Mouse (Mus musculus) cerebellum, adult 18-20 months (tissue): Measurements from ENCODE around the gene Mob3c.

Source experiments
- DNase-seq, 2 experiments: peaks; one replicate each; pipeline ENCODE4 v3.0.0; 2021

Gene Mob3c

DNA sequence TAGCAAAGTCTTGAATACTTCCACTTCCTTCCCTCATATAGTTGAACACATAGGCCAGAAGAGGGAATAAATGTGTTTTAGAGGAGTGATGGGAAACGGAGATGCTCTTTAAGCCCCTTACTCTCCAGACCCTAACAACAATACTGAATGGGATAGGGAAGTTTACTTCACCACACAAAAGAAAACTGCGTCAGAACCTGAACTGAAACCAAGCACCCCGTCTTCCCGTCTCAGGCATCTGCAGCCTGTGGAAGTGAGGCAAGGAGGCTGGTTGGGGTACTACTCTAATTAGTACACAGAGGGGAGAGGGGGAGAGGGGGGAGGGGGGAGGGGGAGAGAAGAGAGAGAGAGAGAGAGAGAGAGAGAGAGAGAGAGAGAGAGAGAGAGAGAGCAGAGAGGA is 10.3 kb downstream of the Mob3c start:
- DNase-seq, result no peak

DNA sequence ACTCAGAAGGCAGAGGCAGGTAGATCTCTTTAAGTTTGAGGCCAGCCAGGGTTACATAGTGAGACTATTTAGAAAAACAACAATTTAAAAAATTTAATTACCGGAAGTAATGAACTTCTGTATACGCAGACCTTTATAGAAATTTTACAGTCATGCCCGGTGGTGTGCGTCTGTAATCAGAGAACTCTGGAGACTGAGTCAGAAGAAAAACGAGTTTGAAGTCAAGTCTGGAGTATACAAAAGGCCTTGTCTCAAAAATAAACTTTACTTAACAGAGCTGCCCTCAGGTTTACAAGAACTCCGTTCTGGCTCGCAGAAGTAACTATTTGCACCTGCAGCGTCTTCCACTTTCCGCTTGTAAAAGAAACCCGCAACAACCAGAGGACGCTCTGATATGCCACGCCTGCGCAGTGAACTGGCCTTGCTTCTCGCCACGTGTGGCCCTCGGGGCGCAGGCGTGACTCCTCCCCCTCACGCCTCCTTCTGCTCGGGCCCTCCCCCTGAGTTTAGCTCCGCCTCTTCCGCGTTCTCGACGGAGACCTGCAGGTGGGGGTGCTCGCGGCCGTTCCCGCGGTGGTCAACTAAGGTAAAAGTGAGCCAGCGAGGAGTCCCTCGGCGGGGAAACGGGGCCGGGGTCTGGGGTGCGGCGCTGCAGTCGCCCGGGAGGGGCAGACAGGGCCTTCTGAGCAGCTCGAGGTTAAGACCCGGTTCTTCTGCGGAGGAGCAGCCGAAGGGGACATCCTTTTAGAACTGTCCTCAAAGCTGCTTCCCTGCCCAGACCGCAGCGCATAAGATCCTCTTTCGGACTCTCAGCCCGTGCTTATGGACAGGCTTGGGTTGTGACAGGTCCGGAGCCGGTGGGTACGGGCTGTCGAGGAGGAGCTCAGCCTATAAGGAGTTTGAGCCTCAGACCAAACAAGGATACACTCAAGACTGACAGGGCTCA is 11.1 kb downstream of the Mob3c start, which contains the start of gene Mknk1:
Gene Mknk1, plus strand, starts transcription at position 503 of the 946 bp plus-strand sequence.
- DNase-seq, result peak; percentile 93

DNA sequence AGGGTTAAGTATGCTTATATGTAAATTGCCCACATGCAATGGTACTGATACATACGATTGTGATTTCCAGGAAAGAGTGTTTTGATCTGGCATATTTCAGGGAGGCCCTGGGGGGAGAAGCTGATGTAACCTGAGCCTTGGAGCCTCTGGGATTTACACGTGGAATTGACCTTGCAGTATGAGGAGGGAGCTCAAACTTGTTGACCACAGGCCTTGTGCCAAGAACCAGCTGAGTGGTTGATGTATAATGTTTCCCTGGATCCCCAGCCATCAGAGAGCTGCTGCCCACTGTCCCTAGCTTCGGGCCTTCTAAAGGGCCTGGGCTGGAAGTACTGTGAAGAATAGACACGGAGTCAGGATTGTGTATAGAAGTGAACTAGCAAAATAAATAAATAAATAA is 12.1 kb downstream of the Mob3c start:
- peak; percentile 12 to 23 for DNase-seq

DNA sequence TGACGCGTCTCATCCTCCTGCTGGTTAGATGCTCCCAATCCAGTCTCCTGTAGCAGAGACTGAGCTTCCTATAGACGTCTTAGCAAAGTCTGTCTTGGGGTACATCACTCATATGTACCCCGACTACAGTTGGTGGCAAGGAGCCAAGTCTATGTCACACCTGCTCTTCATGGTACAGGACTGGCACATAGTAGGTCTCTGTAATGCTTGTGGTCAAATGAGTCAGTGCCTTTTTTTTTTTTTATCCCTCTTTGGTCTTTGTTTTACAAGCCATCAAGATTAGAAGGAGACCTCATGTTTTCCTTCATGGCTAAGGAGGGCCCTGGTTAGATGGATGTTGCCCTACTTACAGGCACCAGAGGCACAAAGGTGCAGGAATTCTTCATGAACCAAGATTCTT is 12.9 kb downstream of the Mob3c start:
- no peak for DNase-seq

DNA sequence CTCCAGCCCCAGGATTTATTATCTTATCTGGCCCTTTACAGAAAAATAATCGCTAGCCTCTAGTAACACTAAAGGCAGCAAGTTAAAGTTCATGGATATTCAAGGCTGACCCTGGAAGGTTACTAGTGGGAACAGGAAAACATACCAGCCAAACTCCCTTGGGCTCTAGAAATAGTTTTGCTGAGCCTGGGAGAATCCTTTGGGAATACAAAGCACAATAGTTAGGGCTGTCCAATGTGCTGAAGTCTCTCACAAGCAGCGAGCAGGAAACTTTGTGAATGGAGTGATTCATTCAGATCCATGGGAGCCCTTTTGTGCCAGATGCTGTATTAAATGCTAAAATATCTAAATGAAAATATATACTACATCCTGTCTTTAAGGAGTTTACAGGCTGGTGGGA is 18.8 kb downstream of the Mob3c start:
- DNase-seq, result no peak

DNA sequence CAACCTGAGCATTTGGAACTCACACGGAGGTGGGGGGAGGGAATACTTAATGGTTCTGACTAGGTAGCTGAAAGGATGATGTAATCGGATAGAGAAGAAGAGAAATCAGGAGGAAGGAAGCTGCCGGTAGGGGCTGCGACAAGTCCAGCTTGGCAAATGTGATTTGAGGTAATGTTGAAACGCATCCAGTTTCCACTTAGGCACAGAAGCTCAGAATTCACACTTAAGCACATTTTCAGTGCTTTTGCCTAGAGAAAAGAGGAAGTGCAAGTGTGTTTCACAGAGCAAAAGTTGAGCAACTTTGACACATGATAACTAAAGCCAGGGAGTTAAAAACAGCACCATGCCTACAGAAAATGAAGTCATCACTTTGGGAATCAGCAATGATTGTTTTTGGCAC is 19.5 kb downstream of the Mob3c start:
- DNase-seq, result no peak

DNA sequence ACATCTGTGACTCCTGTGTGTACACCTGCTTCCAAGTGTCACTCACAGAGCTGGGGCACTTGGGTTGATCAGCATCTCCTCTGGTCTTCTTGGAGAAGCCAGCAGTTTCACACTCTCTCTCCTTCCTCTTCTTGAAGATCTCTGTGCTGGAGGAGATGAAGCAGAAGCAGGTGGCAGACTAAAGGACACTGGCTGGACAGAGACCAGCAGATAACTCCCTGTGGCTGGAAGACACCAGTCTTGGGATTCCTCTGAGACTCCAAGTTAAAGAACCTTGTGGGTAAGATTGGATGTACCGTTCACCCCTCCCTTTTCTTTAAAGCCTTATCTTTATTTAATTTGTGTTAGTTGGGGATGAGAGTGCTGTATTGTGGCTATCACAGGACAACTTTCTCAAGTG is 20.2 kb downstream of the Mob3c start:
- no peak for DNase-seq

DNA sequence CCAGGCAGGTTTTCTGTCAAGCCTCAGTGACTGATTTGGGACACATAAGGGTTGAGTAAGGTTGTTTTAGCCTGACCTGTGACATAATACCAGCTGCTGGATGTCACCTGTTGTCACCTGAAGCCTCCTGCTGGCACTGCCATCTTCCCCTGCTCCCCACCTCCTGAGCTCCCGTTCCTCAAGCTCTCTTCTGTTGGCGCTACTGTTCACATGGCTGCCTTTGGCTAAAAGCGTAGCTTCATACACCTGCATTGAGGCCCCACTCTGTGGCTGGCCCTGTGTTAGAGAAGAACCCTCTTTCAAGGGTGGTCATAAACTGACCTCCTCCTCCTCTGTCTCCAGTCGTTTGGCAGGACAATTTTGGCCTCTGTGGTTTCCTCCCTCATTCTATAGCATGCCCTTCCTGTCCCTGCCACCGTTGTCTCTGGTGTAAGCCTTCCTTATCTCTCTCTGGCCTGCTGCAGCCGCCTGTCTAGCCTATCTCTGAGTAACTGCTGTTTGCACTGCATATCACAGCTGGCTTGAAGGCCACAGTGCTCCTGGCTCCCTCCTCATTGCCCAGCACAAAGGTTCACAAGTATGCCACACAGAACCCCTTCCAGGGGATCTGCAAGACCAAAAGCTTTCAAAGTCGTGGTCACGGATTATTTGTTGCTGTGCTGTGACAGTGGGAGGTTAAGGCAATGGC is 21.2 kb downstream of the Mob3c start:
- no peak for DNase-seq

DNA sequence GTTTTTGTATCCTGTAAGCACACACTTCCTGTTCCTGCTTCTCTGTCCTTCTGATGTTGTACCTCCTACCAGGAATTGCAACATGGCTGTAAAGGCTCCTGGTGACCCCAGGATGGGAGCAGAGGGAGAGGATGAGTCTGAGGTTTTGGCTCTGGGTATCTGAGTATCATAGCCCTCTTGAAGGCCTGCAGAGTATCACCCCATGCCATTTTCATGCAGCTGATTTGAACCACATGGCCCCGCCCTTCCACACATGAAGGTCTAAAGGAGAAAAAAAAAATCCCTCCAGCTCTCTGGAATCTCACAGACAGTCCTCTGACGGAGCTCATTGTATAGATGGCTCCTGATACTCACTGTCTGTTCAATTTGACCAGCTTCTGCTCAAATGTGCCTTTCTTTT is 22.2 kb downstream of the Mob3c start:
- no peak for DNase-seq

DNA sequence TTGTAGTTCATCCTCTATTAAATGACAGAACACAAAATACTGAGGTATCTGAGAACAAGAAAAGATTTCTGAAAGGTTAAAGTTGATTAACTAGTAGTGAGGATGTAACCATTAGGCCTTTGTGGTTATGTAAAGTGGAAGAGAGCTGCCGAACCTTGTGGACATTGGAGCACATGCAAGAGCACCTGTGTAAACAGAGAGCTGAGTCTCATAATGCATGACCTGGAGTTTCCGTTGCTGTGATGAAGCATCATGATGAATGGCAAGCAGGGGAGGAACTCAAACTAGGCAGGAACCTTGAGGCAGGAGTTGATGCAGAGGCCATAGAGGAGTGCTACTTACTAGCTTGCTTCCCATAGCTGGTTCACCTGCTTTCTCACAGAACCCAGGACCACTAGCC is 22.7 kb downstream of the Mob3c start:
- DNase-seq, result no peak

DNA sequence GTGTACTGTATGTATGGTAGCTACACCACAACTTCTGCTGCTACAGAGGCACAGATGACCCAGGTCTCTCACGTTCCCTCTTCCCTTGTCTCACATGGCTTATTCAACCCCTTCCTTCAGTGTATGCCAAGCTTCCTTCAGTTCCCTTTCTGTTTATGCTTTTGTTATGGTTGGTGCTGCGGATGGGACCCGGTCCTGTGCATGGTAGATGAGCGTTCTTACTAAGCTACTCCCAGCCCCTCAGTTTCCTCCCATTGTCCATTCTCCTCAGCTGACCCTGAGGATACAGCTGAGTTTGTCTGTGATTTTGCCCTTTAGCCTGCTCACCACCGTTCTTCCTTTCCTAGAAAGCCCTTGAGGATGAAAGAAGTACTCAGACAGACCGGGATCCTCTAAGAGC is 23.7 kb downstream of the Mob3c start:
- DNase-seq, result no peak

DNA sequence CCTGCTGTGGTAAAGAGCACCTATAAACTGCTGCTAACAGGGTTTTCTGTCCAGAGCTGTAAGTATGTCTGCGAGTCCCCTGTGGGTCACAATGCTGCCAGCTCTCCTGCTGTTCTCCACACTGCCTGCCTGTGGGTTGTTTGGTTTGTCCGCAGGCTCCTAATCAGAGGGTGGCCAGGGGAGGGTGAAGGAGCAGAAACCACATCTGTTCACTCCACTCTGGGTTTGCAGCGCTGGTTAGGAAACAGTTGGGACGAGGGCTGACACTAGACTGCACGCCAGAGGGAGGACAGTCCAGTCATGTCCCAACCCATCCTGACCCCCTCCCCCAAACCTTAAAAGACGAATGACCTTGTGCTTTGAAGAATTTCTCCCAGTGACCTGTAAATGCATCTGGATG is 27.2 kb downstream of the Mob3c start:
- no peak for DNase-seq

DNA sequence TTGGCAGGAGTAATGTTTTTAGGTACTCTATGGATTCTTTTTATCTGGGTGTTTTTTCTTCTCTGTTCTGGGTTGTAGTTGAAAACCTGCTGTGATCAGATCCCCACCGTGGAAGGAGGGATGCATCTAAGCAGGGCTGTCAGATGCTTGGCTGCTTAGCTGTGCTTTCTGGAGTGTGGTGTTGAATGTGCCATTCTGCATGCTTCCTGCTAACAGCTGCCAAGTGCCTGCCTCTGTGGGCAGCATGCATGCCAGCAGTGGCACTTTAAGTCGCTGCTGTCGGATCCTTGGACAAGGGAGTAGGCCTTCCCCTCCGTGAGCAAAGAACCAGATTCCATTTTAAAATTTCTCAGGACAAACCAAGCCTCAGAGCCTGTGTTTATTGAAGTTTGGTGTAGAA is 27.7 kb downstream of the Mob3c start:
- no peak for DNase-seq

DNA sequence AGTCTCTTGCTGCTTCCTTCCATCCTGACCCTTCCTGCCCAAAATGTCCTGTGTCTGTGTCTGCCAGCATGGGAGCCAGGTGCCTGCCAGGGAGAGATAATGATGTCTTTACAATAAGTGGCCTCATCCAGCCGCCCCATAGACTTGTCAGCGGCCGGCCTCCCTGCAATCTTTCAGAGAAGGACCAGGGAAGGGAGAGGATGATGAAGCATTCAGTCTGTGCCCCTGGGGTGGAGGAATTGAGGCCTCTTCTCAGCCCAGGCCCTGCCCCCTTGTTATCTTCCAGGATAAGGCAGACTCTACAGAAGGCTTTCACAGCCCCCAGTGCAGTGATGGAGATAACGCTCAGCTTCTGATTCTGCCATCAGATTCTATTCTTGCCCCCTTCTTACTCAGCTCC is 28.4 kb downstream of the Mob3c start:
- no peak for DNase-seq

DNA sequence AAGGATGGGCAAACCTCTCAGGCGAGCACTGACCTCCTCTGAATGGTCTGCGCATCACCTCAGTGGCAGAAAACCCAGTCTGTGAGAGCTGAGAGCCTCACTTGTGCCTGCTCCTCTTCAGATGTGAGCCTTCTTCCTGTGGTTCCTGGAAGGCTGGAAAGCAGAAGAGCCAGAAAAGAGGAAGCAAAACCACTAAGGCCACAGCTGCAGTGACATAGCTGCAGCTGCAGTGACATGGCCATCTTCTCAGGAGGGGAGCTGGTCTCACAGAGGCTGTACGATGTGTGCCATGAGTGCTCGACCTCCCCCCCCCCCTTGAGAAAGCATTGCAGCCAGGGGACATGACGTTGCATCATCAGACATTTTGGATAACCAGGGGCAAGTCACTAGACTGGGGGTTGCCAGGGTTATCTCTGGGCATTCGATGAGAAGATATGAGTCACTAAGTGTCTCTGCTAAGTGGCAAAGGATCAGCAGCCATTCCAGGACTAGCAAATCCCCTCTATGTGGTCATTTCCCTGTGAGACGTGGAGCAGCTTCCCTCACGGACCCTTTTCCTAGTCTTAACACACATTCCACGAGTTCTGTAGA is 29.5 kb downstream of the Mob3c start:
- no peak for DNase-seq

DNA sequence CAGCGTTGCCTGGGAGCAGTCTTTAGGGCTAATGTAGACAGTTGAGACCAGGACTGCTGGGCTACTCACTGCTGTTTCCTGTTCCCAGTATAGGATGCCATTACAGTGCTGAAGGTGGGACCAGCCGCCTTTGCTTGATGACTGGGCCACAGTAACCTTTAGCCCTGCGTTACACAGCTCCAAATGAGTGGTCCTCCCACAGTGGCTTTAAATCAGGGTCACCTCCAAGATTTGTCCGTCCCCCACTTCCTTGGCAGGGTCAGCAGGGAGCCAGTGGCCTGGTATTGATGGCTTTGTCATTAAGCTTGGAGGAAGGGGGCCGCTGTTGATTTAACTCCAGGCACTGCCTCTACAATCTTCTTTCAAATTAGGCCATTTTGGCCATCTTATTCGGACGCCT is 35.5 kb downstream of the Mob3c start:
- no peak for DNase-seq

DNA sequence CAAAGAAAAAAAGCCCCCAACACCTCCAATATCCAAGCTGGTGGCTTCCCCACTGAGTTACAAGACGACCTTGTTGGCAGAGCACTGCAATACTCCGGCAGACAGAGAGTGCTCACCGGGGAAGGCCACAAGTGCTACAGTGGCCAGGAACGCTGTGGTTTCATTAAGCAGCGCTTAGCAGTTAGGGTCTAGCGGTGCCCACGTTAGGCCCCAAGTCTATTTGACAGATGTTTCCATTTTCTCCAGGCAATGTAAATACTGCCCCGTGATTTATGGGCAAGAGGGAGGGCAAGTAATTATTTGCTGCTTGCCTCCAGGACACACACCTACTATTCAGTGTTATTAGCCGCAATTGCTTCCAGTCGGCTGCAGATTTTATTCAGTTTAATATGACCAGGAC is 36.0 kb downstream of the Mob3c start:
- DNase-seq, result no peak

DNA sequence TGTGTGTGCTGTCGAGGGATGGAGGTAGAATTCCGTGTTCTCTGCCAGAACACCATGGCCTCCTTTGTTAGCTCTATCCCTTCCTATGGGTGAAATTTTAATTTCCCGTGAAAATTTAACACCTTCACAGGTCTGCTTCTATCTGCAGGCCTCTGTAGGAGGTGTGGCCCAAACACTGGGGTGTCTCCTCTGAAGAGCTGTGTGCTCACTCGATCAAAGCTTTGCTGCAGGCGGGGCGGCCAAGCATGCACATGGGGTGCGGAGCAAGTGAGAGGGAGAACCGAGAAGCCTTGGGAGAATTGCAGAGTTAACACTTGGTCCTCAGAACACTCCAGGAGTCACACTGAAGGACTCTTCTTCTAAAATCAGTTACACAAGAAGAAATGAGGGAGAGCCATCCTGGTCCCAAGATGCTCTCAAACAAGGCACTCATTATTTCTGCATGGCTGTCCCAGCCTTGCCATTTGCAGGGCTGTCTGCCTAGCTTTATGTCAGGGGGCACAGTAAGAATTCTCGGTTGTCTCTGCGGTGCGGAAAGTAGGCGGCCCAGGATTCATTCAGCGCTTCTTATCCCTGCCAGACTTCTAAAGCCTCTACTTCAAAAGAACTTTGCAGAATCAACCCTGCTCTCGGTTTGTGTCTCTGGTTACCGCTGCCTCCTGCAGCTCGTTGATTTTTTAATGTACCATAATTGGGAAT is 41.8 kb downstream of the Mob3c start:
- no peak for DNase-seq

DNA sequence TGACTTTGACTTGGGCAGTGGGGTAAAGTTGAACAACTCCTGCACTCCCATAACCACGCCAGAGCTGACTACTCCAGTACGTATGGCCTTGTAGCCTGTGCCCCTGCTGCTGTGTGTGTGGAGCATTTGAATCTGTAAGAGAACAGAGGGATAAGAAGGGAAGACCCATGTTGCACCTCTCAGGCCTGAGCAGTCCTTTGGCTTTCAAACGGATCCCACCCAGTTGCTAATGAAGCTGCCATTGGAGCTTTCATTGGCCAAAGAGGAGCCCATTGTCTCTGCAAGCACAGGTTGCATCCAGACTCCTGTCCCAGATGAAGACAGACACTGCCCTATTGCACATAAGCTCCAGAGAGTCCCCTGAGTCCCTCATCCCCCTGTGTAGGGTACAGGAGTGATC is 45.3 kb downstream of the Mob3c start:
- DNase-seq, result no peak

DNA sequence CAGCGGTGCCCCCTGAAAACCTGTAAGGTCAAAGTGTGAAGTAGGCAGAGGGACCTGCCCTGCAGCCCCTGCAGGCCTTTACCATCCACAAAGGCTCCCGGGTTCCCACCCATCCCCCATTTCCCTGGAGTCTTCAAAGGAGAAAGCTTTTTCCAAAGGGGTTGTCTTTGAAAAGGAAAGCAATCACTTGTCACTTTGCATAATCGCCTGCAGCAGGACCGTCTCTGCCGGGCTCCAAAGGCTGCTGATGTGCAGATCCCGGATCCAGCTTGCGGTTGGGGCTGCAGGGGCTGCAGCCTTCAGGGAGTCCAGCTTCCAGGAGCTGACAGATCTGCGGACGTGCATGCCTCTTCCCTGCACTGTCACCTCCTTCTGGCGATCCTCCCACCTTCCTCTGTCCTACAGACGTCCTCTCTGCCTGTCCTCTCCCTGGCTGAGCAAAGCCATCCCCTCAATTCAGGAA is 50.4 kb downstream of the Mob3c start:
- no peak for DNase-seq

DNA sequence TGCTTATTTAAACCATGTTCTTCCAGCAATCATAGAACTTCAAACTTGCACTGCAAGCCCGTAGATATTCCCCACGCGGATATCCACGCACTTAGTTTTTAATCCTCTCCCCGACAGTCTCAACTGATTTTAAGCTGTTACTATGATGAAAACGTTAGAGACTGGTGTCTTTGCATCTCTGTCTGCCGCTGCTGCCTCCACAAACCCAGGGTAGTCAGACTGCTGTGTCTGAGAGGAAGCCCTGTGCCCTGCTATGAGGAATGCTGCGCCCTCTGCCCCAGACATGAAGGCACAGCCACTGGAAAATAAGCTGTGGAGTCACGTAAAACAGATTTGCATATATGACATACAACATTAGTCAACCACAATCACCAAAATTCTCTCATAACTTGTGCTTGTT is 50.9 kb downstream of the Mob3c start:
- DNase-seq, result no peak

DNA sequence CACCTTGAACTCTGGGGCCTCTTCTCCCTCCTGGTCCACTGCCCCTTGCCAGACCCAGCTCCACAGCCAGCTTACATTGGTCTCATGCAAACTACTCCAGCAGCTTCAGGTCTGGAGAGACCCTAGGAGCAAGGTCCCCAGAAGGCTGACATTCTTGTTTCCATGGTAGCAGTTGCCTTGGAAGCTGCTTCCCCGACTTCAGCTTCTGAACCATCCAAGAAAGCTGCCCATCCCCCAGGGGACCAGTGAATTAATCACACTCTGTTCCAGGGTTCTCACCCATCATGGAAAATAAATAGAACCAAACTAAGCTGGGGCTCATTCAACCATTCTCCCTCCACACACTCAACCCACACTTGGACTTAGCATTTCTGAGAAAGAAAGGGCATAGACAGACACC is 53.3 kb downstream of the Mob3c start:
- no peak for DNase-seq

DNA sequence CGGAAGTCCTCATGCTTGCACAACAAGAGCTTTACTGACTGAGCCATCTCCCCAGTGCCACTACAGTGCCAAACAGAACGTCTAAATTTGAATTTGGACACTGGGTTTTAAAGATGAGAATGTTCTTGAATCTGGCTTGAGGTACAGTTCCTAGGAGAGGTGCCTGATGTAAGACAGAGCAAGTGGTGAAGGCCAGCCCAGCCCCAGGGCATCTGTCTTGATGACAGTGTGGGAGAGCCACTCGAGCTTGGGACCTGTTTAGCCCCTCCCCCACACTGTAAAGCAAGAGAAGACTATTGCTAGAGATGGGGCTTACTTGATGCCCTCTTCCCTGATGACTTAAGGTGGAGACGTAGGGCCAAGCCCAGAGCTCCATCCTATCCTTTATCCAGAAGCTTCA is 54.3 kb downstream of the Mob3c start:
- DNase-seq, result no peak
